11 mouse cellular contexts compared by ENCODE assay signal in the genomic region with DNA sequence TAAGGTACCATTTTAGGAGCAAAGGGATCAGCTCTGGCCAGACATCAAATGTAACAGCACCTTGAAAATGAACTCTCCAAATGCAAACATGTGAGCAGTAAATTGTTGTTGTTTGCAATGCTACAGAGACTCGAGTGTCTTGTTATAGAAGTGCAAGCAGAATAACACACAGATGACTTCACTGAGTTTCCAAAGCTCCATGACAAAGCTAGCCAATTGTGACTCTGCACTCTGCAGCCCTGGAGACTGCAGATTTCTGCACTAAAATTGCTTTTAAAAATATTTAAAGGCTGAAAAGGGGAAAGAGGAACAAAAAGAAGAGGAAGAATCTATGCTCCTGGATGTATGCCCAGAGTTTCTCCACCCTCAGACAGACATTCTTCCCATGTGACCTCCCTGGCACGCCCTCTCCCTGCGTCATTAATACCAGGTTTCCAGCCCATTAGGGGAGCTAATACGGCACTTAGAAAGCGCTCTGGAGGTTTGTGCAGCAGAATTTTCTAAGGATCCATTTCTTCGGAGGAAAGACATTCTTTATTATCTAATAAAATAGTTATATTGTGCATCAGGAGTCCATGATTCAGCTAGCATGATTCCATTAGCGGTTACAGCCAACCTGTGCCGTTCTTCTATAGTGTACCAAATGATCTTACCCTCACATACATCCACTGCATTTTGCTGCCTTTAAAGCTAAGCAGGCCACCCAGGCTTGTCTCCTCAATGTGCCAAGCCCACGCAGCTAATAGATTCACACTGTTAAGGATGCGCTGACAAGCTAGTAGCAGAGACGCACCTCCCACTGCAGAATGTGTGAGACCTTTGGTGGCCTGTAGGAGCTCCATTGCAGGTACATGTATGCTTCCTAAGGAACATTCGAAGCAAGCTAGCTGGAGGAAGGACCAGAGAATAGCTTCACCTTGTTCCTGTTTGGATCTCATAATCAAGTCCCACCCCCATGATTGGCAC.
DNase-seq lines count a peak whose midpoint lies in the region; ATAC-seq and TF ChIP-seq lines count a peak whose summit lies in the region.
"Had no signal": no experiment of that assay in that cellular context is flagged by ENCODE, and none has a peak within 500 bp of the region (broad histone marks: within the 10 kb centered on the region; RNA-seq: fewer than 3 reads in every experiment).

No protein-coding gene starts in this region.

- ATAC-seq in forebrain, embryonic 13.5 days, result peak; percentile 62; the same call in 1 of the 2 replicates
- no peak for ATAC-seq in forebrain, embryonic 12.5 days (ENCODE audit: low FRiP score)
- no peak for ATAC-seq in kidney, embryonic 15.5 days (replicated peaks; ENCODE audit: low FRiP score)
- ATAC-seq in limb, embryonic 14.5 days (ENCODE audit: low FRiP score, low read depth), result peak; percentile 85; the same call in 1 of the 2 replicates

- TF ChIP-seq CTCF in brain, embryonic 14.5 days (IDR thresholded peaks at IDR 0.05; ENCODE audit: borderline replicate concordance, extremely low read depth, insufficient read depth, insufficient read length), result no peak
- no peak for TF ChIP-seq CTCF in cerebellum, adult 2 months (IDR thresholded peaks at IDR 0.05; ENCODE audit: borderline replicate concordance, insufficient read depth, low read depth, low read length)

- H3K4me1 ChIP-seq in forebrain, embryonic 13.5 days, result peaks cover 7% of the 10 kb centered on the region
- H3K4me1 ChIP-seq in forebrain, embryonic 12.5 days, result no peaks in the 10 kb centered on the region
- no peaks in the 10 kb centered on the region for H3K4me1 ChIP-seq in kidney, embryonic 15.5 days
- peaks cover 7% of the 10 kb centered on the region; the same call in 1 of the 2 replicates for H3K4me1 ChIP-seq in limb, embryonic 14.5 days (ENCODE audit: control insufficient read depth, insufficient read depth, low read length)
- no peaks in the 10 kb centered on the region for H3K4me1 ChIP-seq in cerebellum, adult 2 months (ENCODE audit: control insufficient read depth, insufficient read depth, low read length)

- no peak overlapping the region for H3K4me2 ChIP-seq in forebrain, embryonic 13.5 days
- H3K4me2 ChIP-seq in forebrain, embryonic 12.5 days, result no peak overlapping the region
- no peak overlapping the region for H3K4me2 ChIP-seq in kidney, embryonic 15.5 days
- no peak overlapping the region for H3K4me2 ChIP-seq in limb, embryonic 14.5 days (replicated peaks; ENCODE audit: low read depth, low read length, severe bottlenecking)

- no peaks in the 10 kb centered on the region for H3K9me3 ChIP-seq in forebrain, embryonic 13.5 days (replicated peaks)
- H3K9me3 ChIP-seq in forebrain, embryonic 12.5 days, result no peaks in the 10 kb centered on the region
- 0 out of 2 replicates have a peak, but pooled peaks cover 3% of the 10 kb centered on the region for H3K9me3 ChIP-seq in kidney, embryonic 15.5 days (replicated peaks)
- H3K9me3 ChIP-seq in limb, embryonic 14.5 days (ENCODE audit: control insufficient read depth, low read length), result no peaks in the 10 kb centered on the region

- H3K36me3 ChIP-seq in forebrain, embryonic 13.5 days (ENCODE audit: poor library complexity, severe bottlenecking), result no peaks in the 10 kb centered on the region
- H3K36me3 ChIP-seq in forebrain, embryonic 12.5 days (replicated peaks), result no peaks in the 10 kb centered on the region
- H3K36me3 ChIP-seq in kidney, embryonic 15.5 days, result no peaks in the 10 kb centered on the region
- H3K36me3 ChIP-seq in limb, embryonic 14.5 days (ENCODE audit: control insufficient read depth, insufficient read depth, low read length), result no peaks in the 10 kb centered on the region

- no peak overlapping the region for H3K4me3 ChIP-seq in forebrain, embryonic 13.5 days
- no peak overlapping the region for H3K4me3 ChIP-seq in forebrain, embryonic 12.5 days (replicated peaks)
- H3K4me3 ChIP-seq in kidney, embryonic 15.5 days (replicated peaks), result no peak overlapping the region
- H3K4me3 ChIP-seq in limb, embryonic 14.5 days (replicated peaks; ENCODE audit: low read length), result no peak overlapping the region
- H3K4me3 ChIP-seq in cerebellum, adult 2 months (replicated peaks; ENCODE audit: insufficient read depth, low read depth, low read length), result no peak overlapping the region

- WGBS in forebrain, embryonic 13.5 days, result 67% methylated on average over 12 of the region's 12 CpGs
- 78% methylated on average over 12 of the region's 12 CpGs for WGBS in forebrain, embryonic 12.5 days
- WGBS in kidney, embryonic 15.5 days, result 64% methylated on average over 12 of the region's 12 CpGs
- 47% methylated on average over 12 of the region's 12 CpGs for WGBS in limb, embryonic 14.5 days
- 67% methylated on average over 12 of the region's 12 CpGs for WGBS in cerebellum, adult 2 months

- no peaks in the 10 kb centered on the region for H3K27me3 ChIP-seq in forebrain, embryonic 13.5 days
- no peaks in the 10 kb centered on the region for H3K27me3 ChIP-seq in forebrain, embryonic 12.5 days
- H3K27me3 ChIP-seq in kidney, embryonic 15.5 days, result no peaks in the 10 kb centered on the region
- H3K27me3 ChIP-seq in limb, embryonic 14.5 days (ENCODE audit: control insufficient read depth, insufficient read depth, low read length), result no peaks in the 10 kb centered on the region
- H3K27me3 ChIP-seq in cerebellum, adult 2 months (ENCODE audit: control insufficient read depth, insufficient read depth, low read length), result no peaks in the 10 kb centered on the region; the same call in 1 of the 2 replicates

- H3K27ac ChIP-seq in forebrain, embryonic 13.5 days, result no peak overlapping the region
- H3K27ac ChIP-seq in forebrain, embryonic 12.5 days, result no peak overlapping the region
- no peak overlapping the region for H3K27ac ChIP-seq in kidney, embryonic 15.5 days
- H3K27ac ChIP-seq in limb, embryonic 14.5 days (replicated peaks; ENCODE audit: low read depth, low read length), result no peak overlapping the region
- no peak overlapping the region for H3K27ac ChIP-seq in cerebellum, adult 2 months (ENCODE audit: insufficient read depth, low read length)
- H3K27ac ChIP-seq: liver, embryonic 14.5 days had no signal

- H3K9ac ChIP-seq in forebrain, embryonic 13.5 days, result no peak overlapping the region
- H3K9ac ChIP-seq in forebrain, embryonic 12.5 days, result no peak overlapping the region
- H3K9ac ChIP-seq in kidney, embryonic 15.5 days, result no peak overlapping the region
- H3K9ac ChIP-seq in limb, embryonic 14.5 days (ENCODE audit: low read depth, low read length, severe bottlenecking), result no peak overlapping the region
- H3K9ac ChIP-seq: liver, embryonic 14.5 days had no signal

- peak; percentile 22 for DNase-seq in kidney, postnatal 4 days
- peak; percentile 74 for DNase-seq in brain, embryonic 14.5 days (ENCODE audit: low read depth)
- DNase-seq in limb, embryonic 14.5 days (ENCODE audit: low spot score), result peak; percentile 87
- no peak for DNase-seq in cerebellum, adult 2 months
- no peak for DNase-seq in ovary, postnatal 10 days (ENCODE audit: low spot score)
- DNase-seq: B cell, adult 2 months; cerebellum, adult 11 months had no signal

- no peak for TF ChIP-seq POLR2A in brain, embryonic 14.5 days (IDR thresholded peaks at IDR 0.05; ENCODE audit: borderline replicate concordance, extremely low read depth, insufficient read depth, insufficient read length, poor library complexity, severe bottlenecking)
- no peak for TF ChIP-seq POLR2A in limb, embryonic 14.5 days (IDR thresholded peaks at IDR 0.05; ENCODE audit: borderline replicate concordance, extremely low read depth, insufficient read depth, insufficient read length)
- TF ChIP-seq POLR2A in cerebellum, adult 2 months (IDR thresholded peaks at IDR 0.05; ENCODE audit: borderline replicate concordance, insufficient read depth, low read length), result no peak

Comparison
In these comparisons a context has a peak if more than half of its experiments do, and no peak if none do; other contexts are left out.
1. ATAC-seq: peak in forebrain, embryonic 13.5 days (single experiment) and limb, embryonic 14.5 days (single experiment); none in forebrain, embryonic 12.5 days (single experiment) and kidney, embryonic 15.5 days (single experiment).
2. DNase-seq: peak in kidney, postnatal 4 days (2 of 2), brain, embryonic 14.5 days (single experiment) and limb, embryonic 14.5 days (single experiment); none in cerebellum, adult 2 months (0 of 2) and ovary, postnatal 10 days (single experiment).